Mouse (Mus musculus) embryonic fibroblast, embryonic 13.5 days (primary cell): Measurements from ENCODE around the gene Gli3.

Experiments
- CTCF ChIP-seq: IDR thresholded peaks from 2 replicates; pipeline ENCODE4 v1.5.1; 2011; ENCODE audit warnings: mild to moderate bottlenecking, control low read depth, low read length, moderate library complexity, borderline replicate concordance; ENCODE audit not compliant: insufficient read depth
- POLR2A ChIP-seq: IDR thresholded peaks from 2 replicates; pipeline ENCODE4 v1.6.1; 2011; ENCODE audit warnings: low read depth, mild to moderate bottlenecking, control low read depth, low read length, moderate library complexity

GRCm38 (mm10) chr13:15549466-15549865 is 86.4 kb downstream of the Gli3 start:
- TF ChIP-seq POLR2A (no peak), CTCF (no peak)
